Mouse (Mus musculus) thymus, adult 2 months (tissue): Measurements from ENCODE around the gene Acsm2. TPM values are rescaled to one million over a fixed set of nuclear protein-coding genes. Genes with fewer than 3 reads are reported as not detected.

Source experiments
- DNase-seq: peaks from one replicate; pipeline ENCODE4 v3.0.0; 2021
- H3K27ac ChIP-seq: fragments of 200-500 bp; 2 replicates; pipeline ENCODE4 v1.5.1; 2012; ENCODE audit warnings: low read length, control low read depth; ENCODE audit not compliant: control insufficient read depth, insufficient read depth
- H3K27me3 ChIP-seq: fragments of 200-500 bp; 2 replicates; pipeline ENCODE4 v1.6.1; 2012; ENCODE audit warnings: mild to moderate bottlenecking, low read length, moderate library complexity, mixed read lengths; ENCODE audit not compliant: control insufficient read depth, insufficient read depth
- H3K36me3 ChIP-seq: fragments of 200-500 bp; 2 replicates; pipeline ENCODE4 v1.6.1; 2012; ENCODE audit warnings: mild to moderate bottlenecking, low read length, moderate library complexity; ENCODE audit not compliant: control insufficient read depth, insufficient read depth
- H3K4me1 ChIP-seq: fragments of 200-500 bp; replicated peaks from 2 replicates; pipeline ENCODE4 v1.6.1; 2012; ENCODE audit warnings: low read length; ENCODE audit not compliant: control insufficient read depth, insufficient read depth
- H3K4me3 ChIP-seq: fragments of 200-500 bp; 2 replicates; pipeline ENCODE4 v1.5.1; 2012; ENCODE audit warnings: mild to moderate bottlenecking, low read length, control low read depth, moderate library complexity; ENCODE audit not compliant: control insufficient read depth, insufficient read depth
- CTCF ChIP-seq: fragments of 200-500 bp; IDR thresholded peaks from 2 replicates; pipeline ENCODE4 v1.5.1; 2012; ENCODE audit warnings: mild to moderate bottlenecking, control low read depth, low read length, moderate library complexity, borderline replicate concordance; ENCODE audit not compliant: control insufficient read depth, poor library complexity, insufficient read depth; ENCODE audit errors: extremely low read depth
- POLR2A ChIP-seq: fragments of 200-500 bp; IDR thresholded peaks from 2 replicates; pipeline ENCODE4 v1.6.1; 2012; ENCODE audit warnings: mild to moderate bottlenecking, low read length, control low read depth, moderate library complexity; ENCODE audit not compliant: control insufficient read depth, poor library complexity, insufficient read depth; ENCODE audit errors: extremely low read depth
- WGBS: fragments of 180-500 bp; shearing (Covaris S2); methylation state at CpG from one replicate; pipeline ENCODE4 v1.1.7; 2018; 5-methylcytosine and 5-hydroxymethylcytosine counted together
- polyA plus RNA-seq: library from polyadenylated mRNA; depleted of rRNA; stranded (reverse); fragments of >200 nt; gene quantifications from 2 replicates; pipeline ENCODE4 v1.2.3, GENCODE M21; 2012

The Acsm2 gene
- polyA plus RNA-seq, 1 experiment: 0.65 TPM

- TF ChIP-seq CTCF: no peak
- no peak for TF ChIP-seq POLR2A
- H3K27ac ChIP-seq: no peak overlapping the region
- 81% methylated on average over 2 of the region's 2 CpGs for WGBS
- no peaks in the 10 kb centered on the region for H3K36me3 ChIP-seq
- H3K4me1 ChIP-seq: no peaks in the 10 kb centered on the region
- no peaks in the 10 kb centered on the region for H3K27me3 ChIP-seq
- DNase-seq: no peak
- H3K4me3 ChIP-seq: no peak overlapping the region
These were observed 47.2 kb downstream of the Acsm2 start for GRCm38 (mm10) chr7:119601195-119601953.

GRCm38 (mm10) chr7:119601954-119602317, 47.8 kb downstream of the Acsm2 start:
- H3K4me1 ChIP-seq: no peaks in the 10 kb centered on the region
- WGBS: 74% methylated on average over 1 of the region's 1 CpGs
- no peak overlapping the region for H3K4me3 ChIP-seq
- no peaks in the 10 kb centered on the region for H3K36me3 ChIP-seq
- no peak for TF ChIP-seq CTCF
- no peak for TF ChIP-seq POLR2A
- no peak overlapping the region for H3K27ac ChIP-seq
- no peak for DNase-seq
- H3K27me3 ChIP-seq: no peaks in the 10 kb centered on the region

GRCm38 (mm10) chr7:119604903-119605483, 50.9 kb downstream of the Acsm2 start:
- no peaks in the 10 kb centered on the region for H3K27me3 ChIP-seq
- no peak for DNase-seq
- H3K4me3 ChIP-seq: no peak overlapping the region
- WGBS: 88% methylated on average over 2 of the region's 2 CpGs
- no peak overlapping the region for H3K27ac ChIP-seq
- no peaks in the 10 kb centered on the region for H3K36me3 ChIP-seq
- no peaks in the 10 kb centered on the region for H3K4me1 ChIP-seq
- TF ChIP-seq CTCF (no peak), POLR2A (no peak)

GRCm38 (mm10) chr7:119605926-119606663, 52.0 kb downstream of the Acsm2 start:
- DNase-seq: no peak
- no peaks in the 10 kb centered on the region for H3K36me3 ChIP-seq
- H3K4me3 ChIP-seq: no peak overlapping the region
- no peak overlapping the region for H3K27ac ChIP-seq
- no peak for TF ChIP-seq CTCF
- TF ChIP-seq POLR2A: no peak
- no peaks in the 10 kb centered on the region for H3K4me1 ChIP-seq
- H3K27me3 ChIP-seq: no peaks in the 10 kb centered on the region
- 85% methylated on average over 9 of the region's 9 CpGs for WGBS

GRCm38 (mm10) chr7:119606664-119607076, 52.5 kb downstream of the Acsm2 start, which contains the start of gene Acsm1:
Acsm1 (plus strand) TSS chr7:119607026.
- H3K36me3 ChIP-seq: no peaks in the 10 kb centered on the region
- H3K27ac ChIP-seq: no peak within 1 kb of the TSS
- no peaks in the 10 kb centered on the region for H3K4me1 ChIP-seq
- DNase-seq: no peak
- WGBS: 86% methylated on average over 5 of the region's 5 CpGs
- H3K4me3 ChIP-seq: no peak within 1 kb of the TSS
- TF ChIP-seq CTCF: no peak
- no peak for TF ChIP-seq POLR2A
- H3K27me3 ChIP-seq: no peaks in the 10 kb centered on the region

GRCm38 (mm10) chr7:119607796-119608515, 53.8 kb downstream of the Acsm2 start:
- H3K4me1 ChIP-seq: no peaks in the 10 kb centered on the region
- no peak for DNase-seq
- 89% methylated on average over 9 of the region's 9 CpGs for WGBS
- H3K27ac ChIP-seq: no peak overlapping the region
- no peak for TF ChIP-seq POLR2A
- no peak for TF ChIP-seq CTCF
- H3K36me3 ChIP-seq: no peaks in the 10 kb centered on the region
- no peak overlapping the region for H3K4me3 ChIP-seq
- no peaks in the 10 kb centered on the region for H3K27me3 ChIP-seq
